Mouse (Mus musculus): ENCODE measurements around the gene Tmem200c. TPM values are rescaled to one million over a fixed set of nuclear protein-coding genes. Genes with fewer than 3 reads are reported as not detected.

Gene Tmem200c
- polyA plus RNA-seq, 1 experiment from 2014 or later = 1.1 TPM

DNA sequence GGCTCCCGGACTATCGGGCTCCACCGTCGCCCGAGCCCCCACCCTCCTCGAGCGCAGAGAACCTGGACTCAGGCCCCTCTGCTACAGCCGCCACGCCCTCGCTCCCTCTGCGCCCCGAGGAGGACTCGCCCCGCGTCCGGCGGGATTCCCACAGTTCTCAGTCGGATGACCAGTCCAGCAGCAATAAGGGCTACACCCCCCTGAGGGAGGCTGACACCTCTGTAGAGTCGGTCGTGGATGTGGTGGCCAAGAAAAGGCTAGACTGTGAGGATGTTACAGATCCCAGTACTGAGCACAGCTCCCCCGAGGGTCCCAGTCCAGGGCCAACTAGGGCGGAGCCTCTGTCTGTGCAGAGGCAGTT, 15.4 kb downstream of the Tmem200c start:
- 7% methylated on average over 8 of the region's 22 CpGs for WGBS
- Histone ChIP-seq H3K27ac (replicated peaks; ENCODE audit: low read depth, low read length) (no peak overlapping the region), H3K27me3 (replicated peaks; ENCODE audit: control insufficient read depth, insufficient read depth, low read length) (peaks cover 42% of the 10 kb centered on the region), H3K9ac (ENCODE audit: low read depth, low read length) (peak overlapping the region; percentile 64), H3K4me2 (ENCODE audit: low read depth, low read length) (peak overlapping the region; percentile 99), H3K36me3 (ENCODE audit: control insufficient read depth, insufficient read depth, low read length) (no peaks in the 10 kb centered on the region), H3K4me1 (ENCODE audit: control insufficient read depth, insufficient read depth, low read length) (peaks cover 29% of the 10 kb centered on the region), H3K4me3 (ENCODE audit: low read depth, low read length) (peak overlapping the region; percentile 57), H3K9me3 (ENCODE audit: control insufficient read depth, low read length) (no peaks in the 10 kb centered on the region)
- ATAC-seq (ENCODE audit: low read depth) = 0 out of 2 replicates have a peak, but pooled peaks have one; percentile 2
- DNase-seq (ENCODE audit: low spot score) = no peak

DNA sequence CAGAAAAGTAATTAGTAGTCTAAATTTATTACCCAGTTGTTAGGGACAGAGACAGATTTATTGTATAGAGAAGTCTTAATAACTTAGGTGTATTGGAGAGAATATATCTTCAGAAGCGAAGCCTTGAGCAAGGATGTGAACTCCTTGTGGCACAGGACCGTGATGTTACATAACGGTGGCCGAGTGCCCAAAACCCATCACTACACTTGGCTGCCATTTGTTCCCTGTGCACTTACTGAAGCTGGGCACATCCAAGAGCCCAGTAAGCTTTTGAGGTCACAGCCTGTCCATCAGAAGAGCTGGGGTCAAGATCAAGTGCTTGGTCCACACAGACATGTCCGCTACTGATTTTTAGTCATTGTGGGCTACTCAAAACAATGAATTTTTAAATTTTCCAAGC, 19.5 kb downstream of the Tmem200c start:
- no peak overlapping the region for H3K9ac ChIP-seq (ENCODE audit: low read depth, low read length)
- no peak overlapping the region for H3K27ac ChIP-seq (replicated peaks; ENCODE audit: low read depth, low read length)
- H3K4me3 ChIP-seq (ENCODE audit: low read depth, low read length) = no peak overlapping the region
- H3K9me3 ChIP-seq (ENCODE audit: control insufficient read depth, low read length) = no peaks in the 10 kb centered on the region
- 88% methylated on average over 5 of the region's 5 CpGs for WGBS
- ATAC-seq (ENCODE audit: low read depth) = no peak
- no peak overlapping the region for H3K4me2 ChIP-seq (ENCODE audit: low read depth, low read length)
- peaks cover 13% of the 10 kb centered on the region for H3K27me3 ChIP-seq (replicated peaks; ENCODE audit: control insufficient read depth, insufficient read depth, low read length)
- H3K4me1 ChIP-seq (ENCODE audit: control insufficient read depth, insufficient read depth, low read length) = peaks cover 11% of the 10 kb centered on the region
- no peak for DNase-seq (ENCODE audit: low spot score)
- no peaks in the 10 kb centered on the region for H3K36me3 ChIP-seq (ENCODE audit: control insufficient read depth, insufficient read depth, low read length)

DNA sequence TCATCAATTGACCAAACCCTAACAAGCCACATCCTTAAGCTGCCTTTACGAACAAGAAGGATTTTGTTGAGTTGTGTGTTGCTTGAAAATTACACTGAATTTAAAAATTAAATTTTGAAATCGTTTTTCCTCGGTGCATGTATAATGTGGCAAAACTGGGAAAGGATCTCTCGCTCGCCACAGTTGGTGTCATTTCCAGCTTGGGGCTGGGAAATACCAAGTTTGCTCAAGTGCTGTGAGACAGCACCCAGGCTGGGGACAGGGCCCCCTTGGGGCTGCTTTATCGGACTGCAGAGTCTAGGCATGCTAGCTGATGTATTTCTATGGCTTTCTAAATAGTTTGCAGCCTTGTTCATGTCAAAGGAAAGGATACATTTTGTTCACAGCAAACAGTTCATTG, 22.3 kb downstream of the Tmem200c start:
- ATAC-seq (ENCODE audit: low read depth) (no peak), DNase-seq (ENCODE audit: low spot score) (no peak)
- no peak overlapping the region for H3K9ac ChIP-seq (ENCODE audit: low read depth, low read length)
- no peaks in the 10 kb centered on the region for H3K9me3 ChIP-seq (ENCODE audit: control insufficient read depth, low read length)
- H3K27ac ChIP-seq (replicated peaks; ENCODE audit: low read depth, low read length) = no peak overlapping the region
- H3K4me1 ChIP-seq (ENCODE audit: control insufficient read depth, insufficient read depth, low read length) = no peaks in the 10 kb centered on the region
- H3K4me3 ChIP-seq (ENCODE audit: low read depth, low read length) = no peak overlapping the region
- H3K4me2 ChIP-seq (ENCODE audit: low read depth, low read length) = no peak overlapping the region
- no peaks in the 10 kb centered on the region for H3K36me3 ChIP-seq (ENCODE audit: control insufficient read depth, insufficient read depth, low read length)
- H3K27me3 ChIP-seq (replicated peaks; ENCODE audit: control insufficient read depth, insufficient read depth, low read length) = no peaks in the 10 kb centered on the region
- 74% methylated on average over 6 of the region's 6 CpGs for WGBS

DNA sequence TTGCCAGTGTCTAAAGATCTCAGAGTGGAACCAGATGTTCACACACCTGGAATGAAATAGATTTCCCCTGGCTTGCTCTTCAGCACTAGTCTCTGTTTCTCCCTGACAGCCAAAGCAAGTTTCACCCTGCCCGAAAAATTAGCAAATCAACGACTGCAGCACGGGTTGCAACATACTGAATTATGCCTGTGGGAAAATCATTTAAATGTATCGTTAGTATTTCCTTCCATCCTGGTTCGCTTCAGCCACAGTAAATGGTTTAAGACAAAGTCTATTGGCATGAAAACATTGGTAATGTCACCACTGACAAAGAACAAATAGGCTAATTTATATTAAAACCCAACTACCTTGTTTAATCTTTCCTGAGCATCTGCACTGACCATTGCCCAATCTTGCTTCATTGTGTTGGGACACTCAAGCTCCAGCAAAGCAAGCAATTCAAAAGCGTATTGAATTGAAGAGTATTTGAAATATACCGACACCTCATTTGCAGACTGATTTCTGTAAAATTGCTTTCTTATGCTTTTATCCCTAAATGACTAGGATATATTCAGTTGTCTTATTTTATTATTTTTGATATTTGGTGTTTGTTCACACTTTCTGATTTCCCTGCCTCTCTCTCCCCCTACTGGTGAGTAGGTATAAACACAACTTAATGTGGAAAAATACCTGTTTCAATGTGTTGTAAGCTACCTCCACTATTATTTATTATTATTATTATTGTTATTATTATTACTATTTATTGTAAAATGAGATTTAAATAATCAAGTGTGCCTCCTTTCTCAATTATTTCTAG, 25.9 kb downstream of the Tmem200c start:
- WGBS = 52% methylated on average over 7 of the region's 7 CpGs
- H3K4me1 ChIP-seq (ENCODE audit: control insufficient read depth, insufficient read depth, low read length) = no peaks in the 10 kb centered on the region
- ATAC-seq (ENCODE audit: low read depth) = no peak
- H3K9me3 ChIP-seq (ENCODE audit: control insufficient read depth, low read length) = no peaks in the 10 kb centered on the region
- no peak overlapping the region for H3K4me3 ChIP-seq (ENCODE audit: low read depth, low read length)
- DNase-seq (ENCODE audit: low spot score) = no peak
- H3K4me2 ChIP-seq (ENCODE audit: low read depth, low read length) = no peak overlapping the region
- no peaks in the 10 kb centered on the region for H3K27me3 ChIP-seq (replicated peaks; ENCODE audit: control insufficient read depth, insufficient read depth, low read length)
- no peaks in the 10 kb centered on the region for H3K36me3 ChIP-seq (ENCODE audit: control insufficient read depth, insufficient read depth, low read length)
- no peak overlapping the region for H3K27ac ChIP-seq (replicated peaks; ENCODE audit: low read depth, low read length)
- H3K9ac ChIP-seq (ENCODE audit: low read depth, low read length) = no peak overlapping the region

DNA sequence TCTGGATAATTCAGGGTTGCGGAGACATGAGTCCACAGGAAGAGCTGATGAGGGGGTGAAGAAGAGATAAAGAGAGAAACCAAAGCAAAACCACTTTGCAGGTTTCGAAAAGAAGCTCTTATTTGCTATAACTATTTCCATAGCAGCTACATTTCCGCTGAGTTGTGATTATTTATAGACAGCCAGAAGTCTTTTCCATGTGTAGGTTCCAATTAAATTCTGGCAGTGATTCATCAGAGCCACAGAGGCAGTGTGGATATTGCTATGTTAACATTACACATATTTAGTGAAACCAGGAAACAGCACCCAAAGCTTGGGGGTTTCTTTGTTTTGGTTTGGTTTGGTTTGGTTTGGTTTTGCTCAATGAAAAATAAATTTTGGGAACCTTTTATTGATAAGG, 37.8 kb downstream of the Tmem200c start:
- no peaks in the 10 kb centered on the region; the same call in 1 of the 2 replicates for H3K4me1 ChIP-seq (ENCODE audit: control insufficient read depth, insufficient read depth, low read length)
- WGBS = 61% methylated on average over 3 of the region's 3 CpGs
- no peak overlapping the region for H3K9ac ChIP-seq (ENCODE audit: low read depth, low read length)
- no peaks in the 10 kb centered on the region for H3K27me3 ChIP-seq (replicated peaks; ENCODE audit: control insufficient read depth, insufficient read depth, low read length)
- ATAC-seq (ENCODE audit: low read depth) (no peak), DNase-seq (ENCODE audit: low spot score) (peak; percentile 70)
- no peaks in the 10 kb centered on the region for H3K9me3 ChIP-seq (ENCODE audit: control insufficient read depth, low read length)
- no peak overlapping the region for H3K4me3 ChIP-seq (ENCODE audit: low read depth, low read length)
- H3K27ac ChIP-seq (replicated peaks; ENCODE audit: low read depth, low read length) = no peak overlapping the region
- no peaks in the 10 kb centered on the region for H3K36me3 ChIP-seq (ENCODE audit: control insufficient read depth, insufficient read depth, low read length)
- no peak overlapping the region; the same call in 1 of the 2 replicates for H3K4me2 ChIP-seq (ENCODE audit: low read depth, low read length)

DNA sequence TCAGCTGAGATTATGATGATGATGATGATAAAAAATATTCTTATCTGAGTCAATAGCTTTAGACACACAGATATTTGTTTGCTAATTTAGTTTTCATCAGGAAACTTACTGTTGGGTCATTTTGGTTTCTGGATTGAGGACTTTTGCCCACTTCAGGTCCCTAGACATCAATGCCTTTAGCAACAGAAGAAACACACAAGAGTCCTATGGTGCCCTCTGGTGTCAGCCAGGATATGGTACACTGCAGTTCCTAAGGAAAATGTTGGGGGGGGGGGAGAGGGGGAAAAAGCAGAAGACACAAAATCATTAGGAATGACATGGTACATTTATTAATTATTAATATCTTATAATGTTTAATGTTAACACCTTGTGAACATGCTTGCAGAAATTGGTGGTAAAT, 42.0 kb downstream of the Tmem200c start:
- no peak overlapping the region for H3K4me3 ChIP-seq (ENCODE audit: low read depth, low read length)
- H3K9ac ChIP-seq (ENCODE audit: low read depth, low read length) = no peak overlapping the region
- no peak overlapping the region for H3K4me2 ChIP-seq (ENCODE audit: low read depth, low read length)
- H3K9me3 ChIP-seq (ENCODE audit: control insufficient read depth, low read length) = no peaks in the 10 kb centered on the region
- no peaks in the 10 kb centered on the region for H3K27me3 ChIP-seq (replicated peaks; ENCODE audit: control insufficient read depth, insufficient read depth, low read length)
- ATAC-seq (ENCODE audit: low read depth) (no peak), DNase-seq (ENCODE audit: low spot score) (peak; percentile 30)
- H3K36me3 ChIP-seq (ENCODE audit: control insufficient read depth, insufficient read depth, low read length) = no peaks in the 10 kb centered on the region
- no peak overlapping the region for H3K27ac ChIP-seq (replicated peaks; ENCODE audit: low read depth, low read length)
- H3K4me1 ChIP-seq (ENCODE audit: control insufficient read depth, insufficient read depth, low read length) = no peaks in the 10 kb centered on the region; the same call in 1 of the 2 replicates

DNA sequence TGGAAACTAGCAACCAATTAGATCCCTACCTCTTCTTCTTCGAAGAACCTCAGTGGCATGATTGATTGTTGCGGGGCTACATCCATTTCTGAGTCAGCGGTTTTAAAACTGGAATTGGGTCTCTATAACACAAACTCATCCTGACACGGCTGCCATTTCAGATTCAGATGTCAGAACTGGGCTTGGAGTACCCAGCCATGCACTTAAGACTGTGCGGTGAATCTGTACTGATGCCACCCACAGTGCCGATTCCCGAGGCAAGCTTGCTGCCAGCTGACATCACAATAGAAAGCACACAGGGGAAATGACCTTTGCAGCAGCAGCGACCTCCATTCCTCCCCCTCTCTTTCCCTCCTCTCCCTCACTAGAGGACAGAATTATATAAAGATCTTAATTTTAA, 47.6 kb downstream of the Tmem200c start:
- no peak overlapping the region for H3K4me3 ChIP-seq (ENCODE audit: low read depth, low read length)
- no peak overlapping the region for H3K27ac ChIP-seq (replicated peaks; ENCODE audit: low read depth, low read length)
- WGBS = 48% methylated on average over 8 of the region's 8 CpGs
- H3K36me3 ChIP-seq (ENCODE audit: control insufficient read depth, insufficient read depth, low read length) = no peaks in the 10 kb centered on the region
- H3K27me3 ChIP-seq (replicated peaks; ENCODE audit: control insufficient read depth, insufficient read depth, low read length) = no peaks in the 10 kb centered on the region; the same call in 1 of the 2 replicates
- peak; percentile 5 for DNase-seq (ENCODE audit: low spot score)
- no peak overlapping the region for H3K4me2 ChIP-seq (ENCODE audit: low read depth, low read length)
- no peak overlapping the region for H3K9ac ChIP-seq (ENCODE audit: low read depth, low read length)
- H3K4me1 ChIP-seq (ENCODE audit: control insufficient read depth, insufficient read depth, low read length) = no peaks in the 10 kb centered on the region
- no peaks in the 10 kb centered on the region for H3K9me3 ChIP-seq (ENCODE audit: control insufficient read depth, low read length)
- ATAC-seq (ENCODE audit: low read depth) = no peak

DNA sequence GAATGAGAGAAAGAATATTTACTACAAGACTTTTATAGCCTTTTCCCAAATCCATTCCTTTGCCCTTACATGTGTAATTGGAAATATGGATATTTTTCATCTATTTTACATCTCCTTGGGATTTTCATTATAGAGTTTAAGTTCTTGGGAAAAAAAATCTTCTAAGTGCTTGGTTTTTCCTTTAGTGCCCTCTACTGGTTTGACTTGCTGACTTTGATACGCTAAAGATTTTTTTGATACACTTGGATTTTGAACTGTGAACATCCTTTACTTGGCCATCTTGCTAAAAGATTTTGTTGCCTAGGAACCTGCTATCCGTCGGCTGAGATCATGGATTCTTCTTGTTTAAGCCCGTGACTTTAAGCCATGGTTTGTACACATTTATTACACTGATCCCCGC, 48.8 kb downstream of the Tmem200c start:
- Histone ChIP-seq H3K4me2 (ENCODE audit: low read depth, low read length) (no peak overlapping the region), H3K27ac (replicated peaks; ENCODE audit: low read depth, low read length) (no peak overlapping the region), H3K27me3 (replicated peaks; ENCODE audit: control insufficient read depth, insufficient read depth, low read length) (no peaks in the 10 kb centered on the region; the same call in 1 of the 2 replicates), H3K9me3 (ENCODE audit: control insufficient read depth, low read length) (no peaks in the 10 kb centered on the region), H3K9ac (ENCODE audit: low read depth, low read length) (no peak overlapping the region), H3K4me3 (ENCODE audit: low read depth, low read length) (no peak overlapping the region), H3K4me1 (ENCODE audit: control insufficient read depth, insufficient read depth, low read length) (no peaks in the 10 kb centered on the region), H3K36me3 (ENCODE audit: control insufficient read depth, insufficient read depth, low read length) (no peaks in the 10 kb centered on the region)
- WGBS = 69% methylated on average over 5 of the region's 5 CpGs
- ATAC-seq (ENCODE audit: low read depth) (no peak), DNase-seq (ENCODE audit: low spot score) (peak; percentile 29)

DNA sequence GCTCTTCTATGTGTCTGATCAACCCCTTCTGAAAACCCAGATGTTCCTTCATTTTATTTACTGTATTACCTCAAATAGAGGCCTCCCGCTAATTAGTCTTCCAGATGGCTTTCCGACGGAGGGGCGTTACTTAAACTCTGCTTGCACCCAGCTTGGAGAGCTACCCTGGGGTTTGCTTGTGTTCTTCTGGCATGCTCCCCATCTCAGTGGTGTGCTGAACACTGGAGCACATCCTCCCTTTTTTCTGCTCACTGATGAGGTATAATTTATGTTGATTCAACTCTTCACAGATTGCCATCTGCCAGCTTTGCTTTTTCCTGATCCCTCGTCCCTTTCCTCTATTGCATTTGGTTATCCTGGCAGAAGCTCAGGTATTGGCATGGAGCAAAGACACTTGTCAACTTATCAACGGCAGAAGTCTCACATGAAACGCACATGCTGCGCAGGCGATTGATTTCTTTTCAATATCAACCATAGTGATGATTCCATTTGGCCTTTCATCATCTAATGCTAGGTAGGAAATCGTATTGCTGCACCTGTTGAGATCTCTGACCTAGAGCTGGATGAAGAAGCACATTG, 49.6 kb downstream of the Tmem200c start:
- Histone ChIP-seq H3K9ac (ENCODE audit: low read depth, low read length) (no peak overlapping the region), H3K4me2 (ENCODE audit: low read depth, low read length) (no peak overlapping the region), H3K9me3 (ENCODE audit: control insufficient read depth, low read length) (no peaks in the 10 kb centered on the region), H3K27me3 (replicated peaks; ENCODE audit: control insufficient read depth, insufficient read depth, low read length) (no peaks in the 10 kb centered on the region; the same call in 1 of the 2 replicates), H3K4me3 (ENCODE audit: low read depth, low read length) (no peak overlapping the region), H3K4me1 (ENCODE audit: control insufficient read depth, insufficient read depth, low read length) (no peaks in the 10 kb centered on the region), H3K36me3 (ENCODE audit: control insufficient read depth, insufficient read depth, low read length) (no peaks in the 10 kb centered on the region), H3K27ac (replicated peaks; ENCODE audit: low read depth, low read length) (no peak overlapping the region)
- peak; percentile 22; the same call in 1 of the 2 replicates for ATAC-seq (ENCODE audit: low read depth)
- peak; percentile 42 for DNase-seq (ENCODE audit: low spot score)
- 67% methylated on average over 10 of the region's 10 CpGs for WGBS

Measured in embryonic facial prominence, embryonic 14.5 days (tissue).